Mouse (Mus musculus) 3T3-L1 (cell line): ENCODE results near the gene Bend4.

ENCODE experiments used
- DNase-seq: peaks from one replicate; pipeline ENCODE4 v3.0.0-alpha.2; 2015; ENCODE audit warnings: low read depth, low spot score

Gene Bend4

GRCm38 (mm10) chr5:67419407-67419806, 8.7 kb downstream of the Bend4 start:
- no peak for DNase-seq

GRCm38 (mm10) chr5:67411475-67411874, 16.6 kb downstream of the Bend4 start:
- DNase-seq: no peak

DNA sequence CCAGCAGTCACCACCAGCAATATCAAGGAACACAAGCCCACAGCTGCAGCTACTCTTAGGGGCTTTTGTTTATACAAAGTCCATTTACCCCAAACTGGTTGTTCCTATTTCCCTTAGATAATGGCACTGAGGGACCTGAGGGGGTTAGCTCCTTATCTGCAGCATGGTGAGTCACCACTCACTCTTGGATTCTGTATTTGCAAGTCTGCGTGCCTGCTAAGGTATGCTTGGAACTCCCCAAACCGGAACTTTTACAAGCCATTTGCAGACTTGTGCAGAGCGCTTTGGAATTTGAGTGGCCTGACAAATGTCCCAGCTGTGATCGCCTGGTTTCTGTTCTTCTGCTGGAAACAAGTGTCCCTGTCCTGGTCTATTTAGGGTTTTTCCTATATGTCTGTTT, 17.7 kb downstream of the Bend4 start:
- no peak for DNase-seq

DNA sequence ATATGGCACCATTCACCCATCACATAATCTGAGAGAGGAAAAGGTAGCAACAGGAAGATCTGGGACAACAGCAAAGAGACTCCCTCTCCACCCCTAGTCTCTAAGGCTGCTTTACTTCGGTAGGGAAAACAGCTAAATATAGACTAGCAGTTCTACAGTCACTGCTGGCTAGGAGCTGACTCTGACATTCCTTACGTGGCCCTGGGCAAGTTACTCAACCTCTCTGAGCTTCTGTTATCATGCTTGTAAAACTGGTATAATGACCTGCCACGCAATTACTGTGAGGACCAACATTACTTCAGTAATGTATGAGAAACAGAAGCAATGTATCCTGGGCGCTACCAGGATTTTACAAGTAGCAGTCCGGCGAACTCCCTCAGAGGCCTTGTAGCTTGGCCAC, 19.7 kb downstream of the Bend4 start:
- DNase-seq: no peak

GRCm38 (mm10) chr5:67404919-67405318, 23.2 kb downstream of the Bend4 start:
- no peak for DNase-seq

GRCm38 (mm10) chr5:67404380-67404779, 23.7 kb downstream of the Bend4 start:
- no peak for DNase-seq

GRCm38 (mm10) chr5:67401612-67402011, 26.5 kb downstream of the Bend4 start:
- no peak for DNase-seq

- DNase-seq: no peak
These were observed 27.3 kb downstream of the Bend4 start for GRCm38 (mm10) chr5:67400608-67401480.

GRCm38 (mm10) chr5:67399876-67400607, 28.1 kb downstream of the Bend4 start:
- no peak for DNase-seq

- no peak for DNase-seq
These were observed 30.9 kb downstream of the Bend4 start for GRCm38 (mm10) chr5:67397186-67397585.

GRCm38 (mm10) chr5:67395211-67395851, 32.8 kb downstream of the Bend4 start:
- DNase-seq: no peak

DNA sequence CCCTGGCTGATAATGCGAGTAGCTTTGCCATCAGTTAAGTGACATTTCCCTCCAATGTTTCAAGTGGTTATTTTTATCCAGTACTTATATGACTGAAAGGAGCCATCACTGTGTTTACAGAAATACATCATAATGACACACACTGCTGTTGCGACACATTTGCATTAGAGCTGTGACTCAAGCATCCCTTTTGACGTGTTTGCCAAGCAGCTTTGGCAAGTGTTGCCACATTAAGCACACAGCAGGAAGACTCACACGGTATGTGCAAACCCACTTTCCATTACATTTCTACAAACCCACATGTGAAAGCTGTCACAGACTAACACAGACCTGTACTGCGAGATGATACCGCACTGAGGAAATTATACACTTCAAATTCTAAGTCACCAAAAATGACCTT, 34.2 kb downstream of the Bend4 start:
- DNase-seq: peak; percentile 77

GRCm38 (mm10) chr5:67382556-67382955, 45.6 kb downstream of the Bend4 start:
- no peak for DNase-seq

DNA sequence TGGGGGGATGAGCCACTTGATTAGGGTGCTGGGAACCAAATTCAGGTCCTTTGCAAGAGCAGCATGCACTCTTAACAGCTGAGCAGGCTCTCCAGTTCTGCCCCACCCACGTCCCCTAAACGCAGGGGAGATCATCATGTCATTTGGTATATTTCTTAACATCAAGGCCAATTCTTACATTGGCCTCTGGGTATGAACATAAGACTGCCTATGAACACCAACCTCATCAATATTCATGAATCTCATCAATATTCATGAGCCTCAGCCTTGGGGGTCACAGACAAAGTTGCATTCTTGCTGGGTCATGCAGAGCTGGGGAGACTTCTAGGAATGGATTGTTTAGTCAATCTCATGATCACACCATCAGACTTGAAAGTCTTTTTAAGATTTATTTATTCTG, 46.4 kb downstream of the Bend4 start:
- no peak for DNase-seq

- no peak for DNase-seq
These were observed 51.0 kb downstream of the Bend4 start for GRCm38 (mm10) chr5:67377044-67377621.

DNA sequence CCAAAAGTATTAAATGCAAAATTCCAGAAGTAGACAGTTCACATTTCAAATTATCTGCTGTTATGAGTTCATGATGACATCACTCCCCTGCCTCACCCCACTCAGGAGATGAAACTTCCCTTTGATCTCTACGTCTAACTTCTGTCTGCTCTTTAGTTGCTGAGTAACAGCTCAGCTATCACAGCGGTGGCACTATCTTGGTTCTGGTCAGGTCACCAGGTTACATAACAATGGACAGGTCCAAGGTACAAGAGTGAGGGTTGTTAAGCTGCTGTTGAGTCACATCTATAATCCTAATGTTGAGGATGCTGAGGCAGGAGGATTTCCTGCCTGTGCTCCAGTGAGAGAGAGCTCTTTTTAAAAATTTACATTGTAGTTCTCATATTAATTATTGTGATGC, 65.2 kb downstream of the Bend4 start:
- no peak for DNase-seq

GRCm38 (mm10) chr5:67362316-67362715, 65.8 kb downstream of the Bend4 start:
- no peak for DNase-seq

- no peak for DNase-seq
These were observed 79.2 kb downstream of the Bend4 start for GRCm38 (mm10) chr5:67348949-67349348.

DNA sequence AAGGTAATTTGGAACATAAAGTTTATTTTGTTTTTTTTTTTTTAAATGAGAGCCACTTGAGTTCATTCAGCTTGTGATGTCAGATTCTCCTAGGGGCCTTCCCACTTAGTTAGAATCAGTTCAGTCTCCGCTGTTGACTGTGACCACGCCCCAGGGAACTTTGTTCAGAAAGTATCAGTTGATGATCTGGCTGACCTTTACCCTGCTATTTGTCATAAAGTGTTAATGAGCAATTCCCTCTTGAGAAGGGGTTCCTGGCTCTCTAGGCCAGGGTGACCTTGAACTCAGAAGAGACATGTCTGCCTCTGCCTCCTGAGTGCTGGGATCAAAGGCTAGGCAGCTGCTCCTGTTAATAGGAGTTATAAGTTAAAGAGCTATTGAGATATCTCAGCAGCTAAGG, 81.0 kb downstream of the Bend4 start:
- no peak for DNase-seq
